Mouse (Mus musculus): ENCODE measurements at regions not wholly inside any gene's neighbourhood (a gene's known extent, or its start where the extent isn't known, plus 50 kb on each side); places are given as distances from the start of the nearest gene placed in this dataset.

DNA sequence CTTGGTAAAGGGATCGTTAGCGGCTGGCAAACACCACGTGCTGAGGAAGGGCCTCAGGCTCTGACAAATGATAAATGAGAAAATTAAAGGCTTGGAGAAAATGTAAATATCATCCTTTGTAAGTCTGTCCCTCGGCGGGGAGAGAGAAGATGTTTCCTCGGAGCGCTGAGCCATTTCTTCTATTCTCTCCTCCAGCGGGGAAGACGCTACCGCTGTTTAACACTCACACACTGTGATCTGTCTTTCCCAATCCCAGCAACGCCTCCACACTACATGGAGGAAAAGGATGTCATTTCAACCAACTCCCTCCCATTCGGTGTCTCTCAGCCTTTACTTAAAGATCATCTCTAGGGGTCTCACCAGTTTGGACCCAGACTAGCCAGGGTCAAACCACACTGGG is 239.0 kb downstream of the Prex1 start:
- H3ac ChIP-seq (ENCODE audit: control insufficient read depth, insufficient read length), result no peak overlapping the region
- TF ChIP-seq POLR2A (IDR thresholded peaks at IDR 0.05; ENCODE audit: insufficient read length, low read depth) (no peak), TCF12 (IDR thresholded peaks at IDR 0.05; ENCODE audit: insufficient read depth, poor library complexity, severe bottlenecking) (no peak), CEBPB (IDR thresholded peaks at IDR 0.05; ENCODE audit: insufficient read depth, poor library complexity, severe bottlenecking) (no peak)
- H3K79me2 ChIP-seq (ENCODE audit: control insufficient read depth, insufficient read depth), result no peaks in the 10 kb centered on the region
- H3K36me3 ChIP-seq (ENCODE audit: control insufficient read depth, insufficient read depth), result no peaks in the 10 kb centered on the region
- no peak overlapping the region for H3K4me2 ChIP-seq (ENCODE audit: low read depth)
- no peaks in the 10 kb centered on the region for H3K27me3 ChIP-seq (ENCODE audit: control insufficient read depth, insufficient read depth, insufficient read length)
- H3K4me3 ChIP-seq, result no peak overlapping the region

DNA sequence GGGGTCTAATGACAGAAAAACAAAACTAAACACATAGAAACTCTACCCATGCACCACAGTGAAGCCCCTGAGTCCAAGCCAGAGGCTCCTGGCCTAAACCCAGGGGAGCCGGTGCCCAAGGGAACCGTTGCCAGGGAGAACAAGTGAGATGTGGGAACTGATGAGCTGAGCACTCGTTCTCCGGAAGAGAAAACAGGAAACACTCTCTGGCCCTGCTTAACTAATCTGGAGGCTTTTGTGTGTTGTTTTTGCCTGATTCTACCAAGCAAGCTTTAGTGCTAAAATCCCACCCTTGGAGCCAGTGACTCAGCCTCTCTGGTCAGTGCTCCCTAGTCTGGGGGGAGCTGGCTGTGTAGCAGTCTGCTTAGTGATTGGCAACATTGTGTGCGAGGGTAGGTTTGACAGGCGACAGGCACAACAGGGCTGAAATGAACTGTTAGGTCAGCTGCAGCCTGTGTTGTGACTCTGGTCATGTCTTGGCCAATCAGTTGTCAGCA is 242.3 kb downstream of the Prex1 start:
- TF ChIP-seq MYOD1 (IDR thresholded peaks at IDR 0.05; ENCODE audit: control insufficient read depth in 1 of 3, insufficient read length in 2 of 3, low read depth in 2 of 3) (no peak), TCF12 (IDR thresholded peaks at IDR 0.05; ENCODE audit: insufficient read depth, poor library complexity, severe bottlenecking) (no peak), MAX (IDR thresholded peaks at IDR 0.05; ENCODE audit: low read depth) (no peak), MYOG (IDR thresholded peaks at IDR 0.05; ENCODE audit: control insufficient read depth in 1 of 3, insufficient read depth in 1 of 3, insufficient read length in 2 of 3, low read depth in 2 of 3) (no peak), CEBPB (IDR thresholded peaks at IDR 0.05; ENCODE audit: insufficient read depth, poor library complexity, severe bottlenecking) (no peak), TCF3 (IDR thresholded peaks at IDR 0.05; ENCODE audit: insufficient read length, low read depth) (no peak), USF1 (IDR thresholded peaks at IDR 0.05; ENCODE audit: low read depth) (no peak), SRF (IDR thresholded peaks at IDR 0.05; ENCODE audit: control insufficient read depth, insufficient read length, low read depth) (no peak), POLR2A (IDR thresholded peaks at IDR 0.05; ENCODE audit: insufficient read length, low read depth) (no peak), REST (IDR thresholded peaks at IDR 0.05; ENCODE audit: insufficient read depth, insufficient read length) (no peak), E2F4 (IDR thresholded peaks at IDR 0.05; ENCODE audit: insufficient read depth) (no peak), POLR2AphosphoS2 (IDR thresholded peaks at IDR 0.05; ENCODE audit: insufficient read length, low read depth) (no peak)
- no peak overlapping the region for H3ac ChIP-seq (ENCODE audit: control insufficient read depth, insufficient read length)
- no peak overlapping the region for H3K4me2 ChIP-seq (ENCODE audit: low read depth)
- no peaks in the 10 kb centered on the region for H3K27me3 ChIP-seq (ENCODE audit: control insufficient read depth, insufficient read depth, insufficient read length)
- H3K36me3 ChIP-seq (ENCODE audit: control insufficient read depth, insufficient read depth), result no peaks in the 10 kb centered on the region
- H3K4me3 ChIP-seq, result no peak overlapping the region
- H3K79me2 ChIP-seq (ENCODE audit: control insufficient read depth, insufficient read depth), result no peaks in the 10 kb centered on the region

DNA sequence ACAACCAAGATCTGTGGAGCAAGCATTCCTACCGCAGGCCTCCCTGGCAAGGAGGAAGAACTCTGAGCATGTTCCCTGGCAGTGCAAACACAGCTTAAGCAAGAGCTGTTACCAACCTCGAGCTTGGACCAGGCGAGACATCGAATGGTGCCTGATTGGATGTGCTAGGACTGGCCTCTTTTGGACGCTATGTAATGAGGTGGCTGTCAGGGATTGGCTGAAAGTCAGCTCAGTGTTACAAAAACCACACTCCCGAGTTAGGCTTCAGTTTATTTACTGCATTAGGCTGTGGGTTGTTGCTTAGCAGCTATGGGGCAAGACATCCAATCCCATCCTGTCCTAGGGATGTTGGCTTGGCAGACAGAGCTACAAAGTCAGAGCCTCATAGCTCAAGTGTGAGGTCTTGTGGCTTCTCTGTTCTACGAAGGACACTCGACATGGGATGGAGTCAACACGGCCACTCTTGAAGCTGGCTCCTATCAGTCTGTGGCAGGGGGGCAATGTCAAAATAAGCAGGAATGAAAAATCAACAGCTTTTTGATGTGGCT is 244.5 kb downstream of the Prex1 start:
- Histone ChIP-seq H3K79me2 (ENCODE audit: control insufficient read depth, insufficient read depth) (no peaks in the 10 kb centered on the region), H3K4me2 (ENCODE audit: low read depth) (no peak overlapping the region), H3K27me3 (ENCODE audit: control insufficient read depth, insufficient read depth, insufficient read length) (no peaks in the 10 kb centered on the region), H3ac (ENCODE audit: control insufficient read depth, insufficient read length) (no peak overlapping the region), H3K36me3 (ENCODE audit: control insufficient read depth, insufficient read depth) (no peaks in the 10 kb centered on the region), H3K4me3 (no peak overlapping the region)
- no peak for TF ChIP-seq SRF (IDR thresholded peaks at IDR 0.05; ENCODE audit: control insufficient read depth, insufficient read length, low read depth)
- TF ChIP-seq MAX (IDR thresholded peaks at IDR 0.05; ENCODE audit: low read depth), result no peak
- TF ChIP-seq REST (IDR thresholded peaks at IDR 0.05; ENCODE audit: insufficient read depth, insufficient read length), result no peak
- no peak for TF ChIP-seq MYOG (IDR thresholded peaks at IDR 0.05; ENCODE audit: control insufficient read depth in 1 of 3, insufficient read depth in 1 of 3, insufficient read length in 2 of 3, low read depth in 2 of 3)
- TF ChIP-seq POLR2AphosphoS2 (IDR thresholded peaks at IDR 0.05; ENCODE audit: insufficient read length, low read depth), result no peak
- TF ChIP-seq CEBPB (IDR thresholded peaks at IDR 0.05; ENCODE audit: insufficient read depth, poor library complexity, severe bottlenecking), result no peak
- TF ChIP-seq MYOD1 (IDR thresholded peaks at IDR 0.05; ENCODE audit: control insufficient read depth in 1 of 3, insufficient read length in 2 of 3, low read depth in 2 of 3), result no peak
- no peak for TF ChIP-seq POLR2A (IDR thresholded peaks at IDR 0.05; ENCODE audit: insufficient read length, low read depth)
- TF ChIP-seq TCF3 (IDR thresholded peaks at IDR 0.05; ENCODE audit: insufficient read length, low read depth), result no peak

GRCm38 (mm10) chr2:166467137-166467536 is 246.5 kb downstream of the Prex1 start:
- Histone ChIP-seq H3K4me2 (ENCODE audit: low read depth) (no peak overlapping the region), H3K4me3 (no peak overlapping the region), H3K36me3 (ENCODE audit: control insufficient read depth, insufficient read depth) (no peaks in the 10 kb centered on the region), H3K27me3 (ENCODE audit: control insufficient read depth, insufficient read depth, insufficient read length) (no peaks in the 10 kb centered on the region), H3ac (ENCODE audit: control insufficient read depth, insufficient read length) (no peak overlapping the region), H3K79me2 (ENCODE audit: control insufficient read depth, insufficient read depth) (no peaks in the 10 kb centered on the region)
- TF ChIP-seq REST (IDR thresholded peaks at IDR 0.05; ENCODE audit: insufficient read depth, insufficient read length), result no peak
- TF ChIP-seq TCF12 (IDR thresholded peaks at IDR 0.05; ENCODE audit: insufficient read depth, poor library complexity, severe bottlenecking), result no peak
- TF ChIP-seq POLR2A (IDR thresholded peaks at IDR 0.05; ENCODE audit: insufficient read length, low read depth), result no peak
- TF ChIP-seq SRF (IDR thresholded peaks at IDR 0.05; ENCODE audit: control insufficient read depth, insufficient read length, low read depth), result no peak
- no peak for TF ChIP-seq USF1 (IDR thresholded peaks at IDR 0.05; ENCODE audit: low read depth)
- TF ChIP-seq CEBPB (IDR thresholded peaks at IDR 0.05; ENCODE audit: insufficient read depth, poor library complexity, severe bottlenecking), result no peak

GRCm38 (mm10) chr2:166465531-166465930 is 248.1 kb downstream of the Prex1 start:
- Histone ChIP-seq H3K27me3 (ENCODE audit: control insufficient read depth, insufficient read depth, insufficient read length) (no peaks in the 10 kb centered on the region), H3ac (ENCODE audit: control insufficient read depth, insufficient read length) (no peak overlapping the region), H3K4me3 (no peak overlapping the region), H3K4me2 (ENCODE audit: low read depth) (no peak overlapping the region), H3K36me3 (ENCODE audit: control insufficient read depth, insufficient read depth) (no peaks in the 10 kb centered on the region), H3K79me2 (ENCODE audit: control insufficient read depth, insufficient read depth) (no peaks in the 10 kb centered on the region)
- TF ChIP-seq USF1 (IDR thresholded peaks at IDR 0.05; ENCODE audit: low read depth) (no peak), E2F4 (IDR thresholded peaks at IDR 0.05; ENCODE audit: insufficient read depth) (no peak), MYOD1 (IDR thresholded peaks at IDR 0.05; ENCODE audit: control insufficient read depth in 1 of 3, insufficient read length in 2 of 3, low read depth in 2 of 3) (no peak), MYOG (IDR thresholded peaks at IDR 0.05; ENCODE audit: control insufficient read depth in 1 of 3, insufficient read depth in 1 of 3, insufficient read length in 2 of 3, low read depth in 2 of 3) (no peak), SRF (IDR thresholded peaks at IDR 0.05; ENCODE audit: control insufficient read depth, insufficient read length, low read depth) (no peak), POLR2AphosphoS2 (IDR thresholded peaks at IDR 0.05; ENCODE audit: insufficient read length, low read depth) (no peak), REST (IDR thresholded peaks at IDR 0.05; ENCODE audit: insufficient read depth, insufficient read length) (no peak), TCF3 (IDR thresholded peaks at IDR 0.05; ENCODE audit: insufficient read length, low read depth) (no peak), MAX (IDR thresholded peaks at IDR 0.05; ENCODE audit: low read depth) (no peak), CEBPB (IDR thresholded peaks at IDR 0.05; ENCODE audit: insufficient read depth, poor library complexity, severe bottlenecking) (no peak), TCF12 (IDR thresholded peaks at IDR 0.05; ENCODE audit: insufficient read depth, poor library complexity, severe bottlenecking) (no peak), POLR2A (IDR thresholded peaks at IDR 0.05; ENCODE audit: insufficient read length, low read depth) (no peak)
